Mouse (Mus musculus): ENCODE measurements around the gene Slc34a3.

- TF ChIP-seq CTCF (IDR thresholded peaks at IDR 0.05; ENCODE audit: extremely low read depth, insufficient read depth, insufficient read length, insufficient replicate concordance) (no peak), POLR2A (IDR thresholded peaks at IDR 0.05; ENCODE audit: low read depth, low read length) (peak; percentile 65)
Measured at GRCm38 (mm10) chr2:25271827-25272511, 37.8 kb upstream of the Slc34a3 start, which contains the start of the genes Ssna1 and Anapc2.
